Mouse (Mus musculus): Measurements from ENCODE around the gene Pthlh.
"Not testable (repeated sequence)": the region's sequence is repeated elsewhere in the genome, so short reads cannot be mapped to it uniquely, and the experiment has no call there.

The Pthlh gene

GRCm38 (mm10) chr6:147263587-147264565 is at the start of gene Pthlh:
TSS of gene Pthlh (minus strand) at chr6:147264183.
- DNase-seq (ENCODE audit: low spot score) = peak; percentile 57

DNA sequence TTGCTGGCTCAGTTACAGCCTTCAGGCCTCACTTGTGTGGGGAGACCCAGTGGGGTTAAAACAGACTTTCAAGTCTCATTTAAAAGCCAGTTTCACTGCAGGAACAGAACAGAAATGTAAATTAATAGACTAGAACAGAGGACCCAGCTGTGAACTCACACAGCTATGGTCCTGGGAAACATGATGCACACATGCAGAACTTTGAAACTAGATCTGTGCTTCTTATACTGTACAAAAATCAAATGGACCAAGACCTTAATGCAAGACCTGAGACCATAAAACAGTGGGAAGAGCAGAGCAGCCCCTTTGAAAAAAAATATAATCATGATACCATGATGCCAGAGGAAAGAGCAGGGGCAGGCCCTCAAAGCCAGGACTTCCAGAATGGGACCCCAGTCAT is 49.3 kb upstream of the Pthlh start:
- DNase-seq (ENCODE audit: low spot score) = no peak

GRCm38 (mm10) chr6:147310435-147310978 is 46.5 kb upstream of the Pthlh start:
- DNase-seq (ENCODE audit: low spot score) = no peak

- no peak for DNase-seq (ENCODE audit: low spot score)
Observed at GRCm38 (mm10) chr6:147310035-147310434, 46.1 kb upstream of the Pthlh start.

- DNase-seq (ENCODE audit: low spot score) = not testable (repeated sequence)
Observed at GRCm38 (mm10) chr6:147304236-147304635, 40.3 kb upstream of the Pthlh start.

- DNase-seq (ENCODE audit: low spot score) = no peak
Observed at GRCm38 (mm10) chr6:147299607-147300006, 35.6 kb upstream of the Pthlh start.

DNA sequence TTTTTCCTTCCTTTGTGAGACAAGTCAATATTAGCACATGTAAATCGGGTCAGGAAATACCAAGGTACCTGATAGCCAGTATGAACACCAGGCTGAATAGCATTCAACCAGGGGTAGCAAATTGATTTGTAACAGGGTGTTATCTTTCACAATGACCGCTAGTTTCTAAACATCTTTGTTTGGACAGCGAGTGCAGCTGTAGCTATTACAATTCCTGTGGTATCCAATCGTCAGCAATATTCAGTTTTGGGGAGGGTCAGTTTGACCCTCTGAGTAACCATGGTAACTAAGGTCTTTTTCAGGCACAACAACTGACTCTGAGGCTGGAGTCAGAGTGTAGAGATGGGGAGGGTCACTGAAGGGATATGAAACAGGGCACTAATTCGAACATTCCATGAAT is 15.3 kb upstream of the Pthlh start:
- no peak for DNase-seq (ENCODE audit: low spot score)

- peak; percentile 39 for DNase-seq (ENCODE audit: low spot score)
Observed at GRCm38 (mm10) chr6:147268143-147268790, 4.3 kb upstream of the Pthlh start.

- no peak for DNase-seq (ENCODE audit: low spot score)
Observed at GRCm38 (mm10) chr6:147266466-147266865, 2.5 kb upstream of the Pthlh start.

- DNase-seq (ENCODE audit: low spot score) = peak; percentile 52
Observed at GRCm38 (mm10) chr6:147263178-147263577, 805 bp downstream of the Pthlh start.

- no peak for DNase-seq (ENCODE audit: low spot score)
Observed at GRCm38 (mm10) chr6:147261616-147262015, 2.4 kb downstream of the Pthlh start.

GRCm38 (mm10) chr6:147260766-147261165 is 3.2 kb downstream of the Pthlh start:
- DNase-seq (ENCODE audit: low spot score) = no peak

DNA sequence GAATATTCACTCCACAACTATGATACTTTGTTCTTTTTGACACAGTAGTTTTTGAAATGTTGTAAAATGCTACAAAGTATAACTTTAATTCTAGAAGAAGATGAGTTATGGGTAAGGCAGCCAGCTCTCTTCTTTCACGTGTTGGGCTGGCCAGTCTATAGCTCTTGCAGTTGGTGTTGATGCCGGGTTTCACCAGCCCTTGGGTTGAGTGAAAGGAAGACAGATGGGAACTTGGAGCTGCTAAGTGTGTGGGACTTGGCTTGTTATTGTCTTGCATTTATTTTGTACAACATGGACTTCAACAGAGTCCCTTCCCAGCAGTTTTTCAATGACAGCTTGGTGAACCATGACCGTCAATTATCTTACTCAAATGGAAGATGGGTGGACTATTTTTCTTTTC is 16.2 kb downstream of the Pthlh start:
- DNase-seq (ENCODE audit: low spot score) = no peak

DNA sequence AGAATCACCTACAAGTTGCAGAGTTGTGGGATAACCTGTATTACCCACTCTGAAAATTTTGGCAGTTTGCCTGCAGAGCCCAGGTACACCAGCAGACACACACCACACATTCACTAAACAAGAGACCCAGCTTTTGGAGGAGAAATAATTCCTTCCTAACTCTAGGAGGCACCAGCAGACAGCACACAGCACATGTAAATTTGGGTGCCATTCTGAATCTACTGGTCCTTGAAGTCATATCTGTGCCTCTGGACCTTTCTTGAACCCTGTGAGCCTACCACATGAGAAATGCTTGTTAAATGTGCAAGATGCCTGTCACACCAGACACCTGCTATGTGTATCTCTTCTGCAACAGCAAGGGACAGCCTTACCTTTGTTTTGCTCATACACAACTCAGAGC is 19.7 kb downstream of the Pthlh start:
- no peak for DNase-seq (ENCODE audit: low spot score)

GRCm38 (mm10) chr6:147243655-147244054 is 20.3 kb downstream of the Pthlh start:
- DNase-seq (ENCODE audit: low spot score) = no peak

- no peak for DNase-seq (ENCODE audit: low spot score)
Observed at GRCm38 (mm10) chr6:147241541-147241940, 22.4 kb downstream of the Pthlh start.

- DNase-seq (ENCODE audit: low spot score) = peak; percentile 79
Observed at GRCm38 (mm10) chr6:147240203-147240804, 23.7 kb downstream of the Pthlh start.

GRCm38 (mm10) chr6:147226696-147227095 is 37.3 kb downstream of the Pthlh start:
- no peak for DNase-seq (ENCODE audit: low spot score)

DNA sequence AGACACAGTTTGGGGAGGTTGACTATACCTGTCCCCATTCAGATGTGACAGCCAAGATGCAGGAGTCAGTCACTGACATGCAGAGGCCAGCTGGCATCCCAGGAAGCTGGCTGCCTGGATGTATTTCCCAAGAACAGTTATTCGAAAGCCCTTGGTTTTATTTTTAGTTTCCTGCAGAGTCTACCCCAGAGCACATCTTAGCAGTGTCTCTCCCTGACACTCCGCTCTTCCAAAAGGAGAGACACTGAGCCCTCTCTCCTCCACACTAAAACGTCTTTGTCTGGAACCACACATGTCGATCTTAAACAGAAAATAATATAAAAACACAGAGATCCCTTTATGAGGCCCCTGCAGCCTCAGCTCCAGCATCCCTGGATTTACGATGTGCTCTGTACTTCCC is 44.9 kb downstream of the Pthlh start:
- DNase-seq (ENCODE audit: low spot score) = no peak

DNA sequence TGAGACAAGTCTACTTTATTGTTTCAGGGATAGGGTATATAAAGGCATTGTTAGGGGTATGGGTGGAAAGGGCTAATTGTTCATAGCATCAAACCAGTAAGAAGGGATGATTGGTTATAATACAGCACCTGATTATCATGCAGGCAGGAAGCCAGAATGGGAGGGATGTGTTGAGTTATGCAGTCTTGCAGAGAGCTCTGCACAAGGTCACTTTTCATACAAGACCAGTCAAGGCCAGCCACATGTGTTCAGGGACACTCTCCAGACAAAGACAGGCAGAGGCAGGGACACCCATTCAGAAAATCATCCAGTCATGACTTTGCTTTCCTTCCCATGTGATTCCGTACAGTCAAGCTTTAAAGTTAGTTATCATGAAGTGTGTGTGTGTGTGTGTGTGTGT is 47.8 kb downstream of the Pthlh start:
- DNase-seq (ENCODE audit: low spot score) = no peak

- no peak for DNase-seq (ENCODE audit: low spot score)
Observed at GRCm38 (mm10) chr6:147207821-147208330, 56.1 kb downstream of the Pthlh start.
